9 mouse cellular contexts compared by ENCODE assay signal in the genomic region with DNA sequence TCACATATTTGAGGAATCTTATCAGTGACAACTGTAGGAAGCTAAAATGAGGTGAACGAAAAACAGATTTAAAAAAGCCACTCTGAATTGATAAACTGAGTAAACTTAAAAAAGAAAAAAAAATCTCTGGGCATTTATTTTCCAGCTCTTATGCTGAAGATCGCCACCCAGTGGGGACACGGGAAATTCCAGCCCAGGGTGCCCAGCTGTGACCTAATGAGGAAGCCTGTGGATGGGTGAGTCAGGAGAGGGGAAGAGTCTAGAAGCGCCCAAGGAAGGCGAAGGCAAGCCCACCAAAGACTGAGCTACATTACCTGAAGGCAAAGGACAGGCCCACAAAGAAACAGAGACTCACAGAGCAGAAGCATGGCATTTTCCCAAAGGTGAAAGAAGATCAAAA.
A peak's percentile ranks its signal among the peaks of the same experiment; 100 is the strongest.
DNase-seq lines count a peak whose midpoint lies in the region; ATAC-seq and TF ChIP-seq lines count a peak whose summit lies in the region.
"Had no signal": no experiment of that assay in that cellular context is flagged by ENCODE, and none has a peak within 500 bp of the region (broad histone marks: within the 10 kb centered on the region; RNA-seq: fewer than 3 reads in every experiment).

No protein-coding gene starts in this region.

- no peaks in the 10 kb centered on the region for H3K9me3 ChIP-seq in hindbrain, embryonic 10.5 days
- no peaks in the 10 kb centered on the region for H3K9me3 ChIP-seq in hindbrain, embryonic 13.5 days
- H3K9me3 ChIP-seq in intestine, embryonic 15.5 days, result no peaks in the 10 kb centered on the region
- H3K9me3 ChIP-seq: limb, embryonic 13.5 days had no signal

- no peak overlapping the region for H3K4me2 ChIP-seq in hindbrain, embryonic 13.5 days
- no peak overlapping the region for H3K4me2 ChIP-seq in intestine, embryonic 15.5 days (replicated peaks)
- H3K4me2 ChIP-seq: limb, embryonic 13.5 days had no signal

- no peak overlapping the region for H3K27ac ChIP-seq in hindbrain, embryonic 10.5 days
- no peak overlapping the region for H3K27ac ChIP-seq in hindbrain, embryonic 13.5 days
- H3K27ac ChIP-seq in intestine, embryonic 15.5 days, result no peak overlapping the region
- H3K27ac ChIP-seq in liver, adult 2 months (replicated peaks; ENCODE audit: insufficient read depth, low read depth, low read length), result no peak overlapping the region
- H3K27ac ChIP-seq: limb, embryonic 13.5 days had no signal

- no peak overlapping the region for H3K9ac ChIP-seq in hindbrain, embryonic 13.5 days
- H3K9ac ChIP-seq in intestine, embryonic 15.5 days, result no peak overlapping the region
- H3K9ac ChIP-seq in liver, adult 2 months (ENCODE audit: low read depth, low read length), result no peak overlapping the region
- H3K9ac ChIP-seq: limb, embryonic 13.5 days had no signal

- no peaks in the 10 kb centered on the region for H3K27me3 ChIP-seq in hindbrain, embryonic 10.5 days (ENCODE audit: insufficient read depth, poor library complexity, severe bottlenecking)
- H3K27me3 ChIP-seq in hindbrain, embryonic 13.5 days, result no peaks in the 10 kb centered on the region
- no peaks in the 10 kb centered on the region for H3K27me3 ChIP-seq in intestine, embryonic 15.5 days (replicated peaks)
- H3K27me3 ChIP-seq in liver, adult 2 months (ENCODE audit: control insufficient read depth, insufficient read depth, low read length), result no peaks in the 10 kb centered on the region
- H3K27me3 ChIP-seq: limb, embryonic 13.5 days had no signal

- no peaks in the 10 kb centered on the region for H3K36me3 ChIP-seq in hindbrain, embryonic 10.5 days
- no peaks in the 10 kb centered on the region for H3K36me3 ChIP-seq in hindbrain, embryonic 13.5 days
- no peaks in the 10 kb centered on the region for H3K36me3 ChIP-seq in intestine, embryonic 15.5 days
- no peaks in the 10 kb centered on the region for H3K36me3 ChIP-seq in liver, adult 2 months (ENCODE audit: control insufficient read depth, insufficient read depth, low read length)
- H3K36me3 ChIP-seq: limb, embryonic 13.5 days had no signal

- peak; percentile 67 for TF ChIP-seq CTCF in liver, adult 2 months (IDR thresholded peaks at IDR 0.05; ENCODE audit: low read depth, low read length)

- whole genome bisulfite sequencing in hindbrain, embryonic 10.5 days, result 37% methylated on average over 5 of the region's 5 CpGs
- WGBS in hindbrain, embryonic 13.5 days, result 44% methylated on average over 5 of the region's 5 CpGs
- WGBS in intestine, embryonic 15.5 days, result 26% methylated on average over 5 of the region's 5 CpGs
- 13% methylated on average over 5 of the region's 5 CpGs for WGBS in liver, adult 2 months

- ATAC-seq in hindbrain, embryonic 13.5 days (ENCODE audit: low FRiP score), result no peak
- ATAC-seq in intestine, embryonic 15.5 days, result peak; percentile 78; the same call in 1 of the 2 replicates

- H3K4me3 ChIP-seq in hindbrain, embryonic 10.5 days, result no peak overlapping the region
- no peak overlapping the region for H3K4me3 ChIP-seq in hindbrain, embryonic 13.5 days
- H3K4me3 ChIP-seq in intestine, embryonic 15.5 days (replicated peaks), result no peak overlapping the region
- no peak overlapping the region for H3K4me3 ChIP-seq in liver, adult 2 months (ENCODE audit: insufficient read depth, low read depth, low read length)
- H3K4me3 ChIP-seq: limb, embryonic 13.5 days had no signal

- DNase-seq in hindbrain, embryonic 10.5 days (ENCODE audit: low spot score), result peak; percentile 59
- DNase-seq in Muller cell, postnatal 12 days (ENCODE audit: inconsistent ontology term), result peak; percentile 78
- peak; percentile 32 for DNase-seq in embryo, embryonic 11.5 days (ENCODE audit: low read depth, low spot score)
- no peak for DNase-seq in liver, adult 2 months (ENCODE audit: extremely low read depth, low read depth, low spot score)
- peak; percentile 62 for DNase-seq in right cerebral cortex, postnatal 4 days
- no peak for DNase-seq in thymus, postnatal 0 days (ENCODE audit: low spot score)

- H3K79me2 ChIP-seq in liver, adult 2 months (ENCODE audit: control insufficient read depth, insufficient read depth, low read length), result no peaks in the 10 kb centered on the region

- 0 out of 2 replicates have a peak, but pooled peaks cover 6% of the 10 kb centered on the region for H3K4me1 ChIP-seq in hindbrain, embryonic 10.5 days (replicated peaks)
- no peaks in the 10 kb centered on the region for H3K4me1 ChIP-seq in hindbrain, embryonic 13.5 days (replicated peaks)
- no peaks in the 10 kb centered on the region for H3K4me1 ChIP-seq in intestine, embryonic 15.5 days (replicated peaks)
- H3K4me1 ChIP-seq in liver, adult 2 months (ENCODE audit: control insufficient read depth, insufficient read depth, low read length), result no peaks in the 10 kb centered on the region
- H3K4me1 ChIP-seq: limb, embryonic 13.5 days had no signal

- TF ChIP-seq POLR2A in liver, adult 2 months (IDR thresholded peaks at IDR 0.05; ENCODE audit: extremely low read depth, insufficient read depth, low read length), result no peak

Comparison
In these comparisons a context has a peak if more than half of its experiments do, and no peak if none do; other contexts are left out.
1. DNase-seq: peak in hindbrain, embryonic 10.5 days (single experiment), Muller cell, postnatal 12 days (single experiment), embryo, embryonic 11.5 days (single experiment) and right cerebral cortex, postnatal 4 days (single experiment); none in liver, adult 2 months (single experiment) and thymus, postnatal 0 days (single experiment).